Mouse (Mus musculus) forebrain, embryonic 14.5 days (tissue): ENCODE measurements around the gene Mast4. TPM values are rescaled to one million over a fixed set of nuclear protein-coding genes. Genes with fewer than 3 reads are reported as not detected.

Experiments used
- ATAC-seq: fragments of 200-750 bp; cut with Nextera tagmentation; 2 replicates; pipeline ENCODE4 v1.8.0; 2017; ENCODE audit warnings: mild to moderate bottlenecking, moderate library complexity
- DNase-seq: peaks from one replicate; pipeline ENCODE4 v3.0.0-alpha.2; 2015; ENCODE audit warnings: low spot score
- H3K27ac ChIP-seq: fragments of 300-500 bp; sonication (generic); 2 replicates; pipeline ENCODE4 v1.5.1; 2014; ENCODE audit warnings: low read depth, mild to moderate bottlenecking, control low read depth, low read length, moderate library complexity
- H3K27me3 ChIP-seq: fragments of 300-500 bp; sonication (generic); replicated peaks from 2 replicates; pipeline ENCODE4 v1.6.1; 2014; ENCODE audit warnings: low read length, control low read depth, mixed read lengths; ENCODE audit not compliant: control insufficient read depth, insufficient read depth
- H3K36me3 ChIP-seq: fragments of 300-500 bp; sonication (generic); 2 replicates; pipeline ENCODE4 v1.6.1; 2014; ENCODE audit warnings: low read length, control low read depth; ENCODE audit not compliant: control insufficient read depth, insufficient read depth
- H3K4me1 ChIP-seq: fragments of 300-500 bp; sonication (generic); 2 replicates; pipeline ENCODE4 v1.6.1; 2014; ENCODE audit warnings: antibody characterized with exemption, low read length, control low read depth; ENCODE audit not compliant: control insufficient read depth, insufficient read depth
- H3K4me2 ChIP-seq: fragments of 300-500 bp; sonication (generic); 2 replicates; pipeline ENCODE4 v1.6.1; 2014; ENCODE audit warnings: mild to moderate bottlenecking, control low read depth, low read length
- H3K4me3 ChIP-seq: fragments of 300-500 bp; sonication (generic); 2 replicates; pipeline ENCODE4 v1.5.1; 2014; ENCODE audit warnings: low read depth, low read length, control low read depth
- H3K9ac ChIP-seq: fragments of 300-500 bp; sonication (generic); 2 replicates; pipeline ENCODE4 v1.6.1; 2014; ENCODE audit warnings: mild to moderate bottlenecking, low read length, control low read depth, moderate library complexity
- H3K9me3 ChIP-seq: fragments of 300-500 bp; sonication (generic); replicated peaks from 2 replicates; pipeline ENCODE4 v1.6.1; 2016; ENCODE audit warnings: low read length, control low read depth, mixed read lengths; ENCODE audit not compliant: control insufficient read depth
- WGBS: fragments of 180-500 bp; shearing (Covaris S2); extraction: QIAGEN DNeasy Blood & Tissue Kit; methylation state at CpG from one replicate; pipeline ENCODE4 v1.1.7; 2014; 5-methylcytosine and 5-hydroxymethylcytosine counted together
- polyA plus RNA-seq: library from polyadenylated mRNA; unstranded; fragments of >200 nt; fragmentation: Nextera tagmentation; extraction: Ambion mirVana; gene quantifications from 2 replicates; pipeline ENCODE4 v1.2.1, GENCODE M21; 2014

Mast4 gene
- polyA plus RNA-seq, 1 experiment from 2014 or later = 11.7 TPM

DNA sequence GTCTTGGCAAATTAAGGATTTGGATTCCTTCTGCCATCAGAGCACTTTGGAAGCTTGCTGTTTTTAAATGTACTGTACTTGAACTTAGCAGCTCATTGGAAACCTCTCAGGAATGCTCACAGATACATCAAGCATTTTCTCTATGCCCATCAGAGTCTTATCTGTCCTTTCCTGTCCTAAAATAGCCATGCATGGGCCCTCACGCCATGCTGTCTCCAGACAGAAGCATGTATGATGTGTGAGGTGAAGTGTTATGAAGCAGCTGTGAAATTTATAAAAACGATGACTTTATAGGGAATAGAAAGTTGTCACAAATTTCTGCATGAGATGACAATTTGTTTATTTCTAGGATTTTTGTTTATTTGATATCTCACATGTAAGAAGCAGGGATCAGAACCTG, 378.8 kb downstream of the Mast4 start:
- H3K27ac ChIP-seq = no peak overlapping the region
- 93% methylated on average over 2 of the region's 2 CpGs for WGBS
- no peak overlapping the region for H3K9ac ChIP-seq
- no peak overlapping the region for H3K4me3 ChIP-seq
- no peaks in the 10 kb centered on the region for H3K27me3 ChIP-seq
- peaks cover 10% of the 10 kb centered on the region for H3K4me1 ChIP-seq
- H3K36me3 ChIP-seq = no peaks in the 10 kb centered on the region
- no peak for ATAC-seq
- no peak overlapping the region for H3K4me2 ChIP-seq
- DNase-seq = no peak
- H3K9me3 ChIP-seq = no peaks in the 10 kb centered on the region

DNA sequence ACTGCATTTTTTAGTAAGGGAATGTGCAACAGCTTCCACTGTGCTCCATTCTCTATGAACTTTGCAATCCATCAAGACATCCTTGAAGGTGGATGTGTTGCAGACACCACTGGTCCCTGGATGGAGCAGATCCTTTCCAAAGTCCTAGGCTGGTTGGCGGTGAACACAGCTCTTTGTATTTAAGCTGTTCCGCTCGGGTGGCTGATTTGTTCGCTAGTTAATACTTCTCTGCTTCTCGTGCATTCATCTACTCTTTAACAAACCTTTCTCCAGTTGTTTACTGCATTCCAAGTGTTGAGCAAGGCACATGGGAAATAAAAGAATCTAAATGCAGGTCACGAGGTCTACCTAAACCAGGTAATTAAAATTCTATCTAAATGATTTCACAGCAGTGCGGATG, 384.5 kb downstream of the Mast4 start:
- Histone ChIP-seq H3K27me3 (no peaks in the 10 kb centered on the region), H3K27ac (no peak overlapping the region), H3K9ac (no peak overlapping the region), H3K4me1 (0 out of 2 replicates have a peak, but pooled peaks cover 7% of the 10 kb centered on the region), H3K4me2 (0 out of 2 replicates have a peak overlapping the region, but pooled peaks have one; percentile 7), H3K36me3 (no peaks in the 10 kb centered on the region), H3K9me3 (no peaks in the 10 kb centered on the region), H3K4me3 (no peak overlapping the region)
- no peak for DNase-seq
- 16% methylated on average over 7 of the region's 7 CpGs for WGBS
- ATAC-seq = no peak

DNA sequence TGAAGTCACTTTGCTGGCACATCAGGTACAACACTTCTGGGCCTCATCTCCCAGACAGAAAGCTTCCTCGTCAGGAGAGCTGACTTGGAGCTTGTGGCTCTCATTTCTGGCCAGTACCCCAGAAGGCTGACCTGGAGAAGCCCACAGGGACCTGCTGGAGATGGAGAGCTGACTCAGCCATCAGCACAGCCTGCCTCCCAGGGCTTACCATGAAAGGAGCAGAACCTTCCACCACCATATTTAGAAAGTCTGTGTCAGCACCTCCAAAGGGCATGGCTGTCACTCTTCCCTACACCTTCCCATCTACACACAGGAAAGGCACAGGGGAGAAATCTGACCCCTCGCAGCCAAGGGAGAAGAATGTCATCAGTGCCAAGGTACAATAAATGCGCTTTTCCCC, 385.3 kb downstream of the Mast4 start:
- Histone ChIP-seq H3K4me3 (no peak overlapping the region), H3K9me3 (no peaks in the 10 kb centered on the region), H3K4me2 (no peak overlapping the region), H3K27me3 (no peaks in the 10 kb centered on the region), H3K27ac (no peak overlapping the region), H3K36me3 (no peaks in the 10 kb centered on the region), H3K9ac (no peak overlapping the region), H3K4me1 (0 out of 2 replicates have a peak, but pooled peaks cover 7% of the 10 kb centered on the region)
- WGBS = 94% methylated on average over 3 of the region's 3 CpGs
- DNase-seq = no peak
- no peak for ATAC-seq

DNA sequence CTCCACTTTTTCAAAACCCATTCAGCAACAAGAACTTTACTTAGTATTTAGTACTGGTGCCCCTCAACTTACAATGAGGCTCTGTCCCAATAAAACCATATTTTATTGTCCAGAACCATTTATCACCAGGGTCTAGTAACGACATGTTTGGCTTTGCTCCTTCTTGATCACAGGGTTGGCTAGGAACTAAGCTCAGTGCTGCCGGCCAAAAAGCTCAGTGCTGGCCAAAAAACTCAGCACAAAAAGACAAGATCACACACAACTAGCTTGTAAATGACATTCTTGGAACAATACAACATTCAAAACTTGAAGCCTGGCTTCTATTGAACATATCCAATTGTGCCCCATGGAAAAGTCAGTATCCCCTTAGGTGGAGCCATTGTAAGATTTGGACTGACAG, 386.8 kb downstream of the Mast4 start:
- H3K4me3 ChIP-seq = no peak overlapping the region
- H3K36me3 ChIP-seq = no peaks in the 10 kb centered on the region
- no peak for DNase-seq
- no peak overlapping the region for H3K4me2 ChIP-seq
- 76% methylated on average over 2 of the region's 2 CpGs for WGBS
- H3K27ac ChIP-seq = no peak overlapping the region
- no peaks in the 10 kb centered on the region for H3K27me3 ChIP-seq
- H3K9ac ChIP-seq = no peak overlapping the region
- no peaks in the 10 kb centered on the region for H3K9me3 ChIP-seq
- no peak for ATAC-seq
- H3K4me1 ChIP-seq = 0 out of 2 replicates have a peak, but pooled peaks cover 7% of the 10 kb centered on the region

DNA sequence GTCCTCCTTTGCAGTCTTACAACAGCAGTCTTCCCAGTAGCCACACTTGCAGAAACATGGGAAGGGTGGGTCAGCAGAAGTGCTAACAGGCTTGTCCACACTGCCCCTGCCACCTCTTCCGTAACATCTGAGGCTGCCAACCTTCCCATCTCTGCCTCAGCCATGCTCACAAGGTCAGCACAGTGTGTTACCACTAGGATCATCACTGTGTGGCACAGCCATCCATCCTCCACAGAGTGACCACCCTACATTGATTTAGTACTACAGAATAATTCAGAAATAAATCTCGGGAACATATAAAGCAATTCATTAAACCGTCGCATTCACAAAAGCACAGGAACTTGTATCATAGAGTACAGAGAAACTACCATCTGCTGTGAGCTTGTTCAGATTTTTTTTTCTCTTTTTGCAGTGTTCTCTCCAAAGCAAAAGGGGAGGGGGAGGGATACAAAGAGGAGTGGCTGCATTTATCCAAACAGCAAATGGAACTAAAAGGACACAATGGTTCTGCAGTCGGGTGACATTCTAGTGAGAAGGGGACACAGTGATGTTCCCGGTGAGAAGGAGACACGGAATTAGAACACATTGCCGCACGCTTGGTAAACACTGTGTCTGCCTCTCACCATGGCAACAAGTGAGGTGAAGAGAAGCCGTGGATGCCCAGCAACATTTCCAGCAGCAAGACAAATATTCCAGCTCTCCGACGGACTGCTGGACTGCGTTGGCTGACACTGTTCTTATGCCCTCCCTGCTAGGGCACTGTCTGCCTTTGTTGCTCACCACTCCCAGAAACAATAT, 388.1 kb downstream of the Mast4 start:
- H3K27ac ChIP-seq = no peak overlapping the region
- H3K9me3 ChIP-seq = no peaks in the 10 kb centered on the region
- no peak overlapping the region for H3K4me2 ChIP-seq
- DNase-seq = peak; percentile 38
- no peaks in the 10 kb centered on the region for H3K27me3 ChIP-seq
- no peaks in the 10 kb centered on the region for H3K36me3 ChIP-seq
- ATAC-seq = peak; percentile 50; the same call in 1 of the 2 replicates
- no peak overlapping the region for H3K4me3 ChIP-seq
- WGBS = 58% methylated on average over 13 of the region's 13 CpGs
- H3K9ac ChIP-seq = no peak overlapping the region
- H3K4me1 ChIP-seq = 0 out of 2 replicates have a peak, but pooled peaks cover 7% of the 10 kb centered on the region

DNA sequence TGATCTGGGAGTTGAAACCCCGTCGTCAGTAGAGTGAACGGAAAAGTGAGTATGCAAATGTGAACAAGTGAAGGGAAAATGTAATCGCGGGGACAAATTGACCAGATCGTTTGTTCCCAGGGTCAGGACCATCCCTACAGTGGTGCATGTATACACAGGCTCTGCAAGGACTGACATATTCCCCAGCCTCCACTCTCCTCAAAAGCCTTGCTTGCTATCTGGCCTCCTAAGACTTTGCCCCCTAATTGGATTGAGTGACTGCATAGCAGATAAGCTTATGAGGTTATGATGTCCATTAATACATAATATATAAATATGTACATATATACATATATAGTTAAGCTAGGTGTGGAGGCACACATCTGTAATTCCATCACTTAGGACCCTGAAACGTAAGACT, 388.8 kb downstream of the Mast4 start:
- no peak for DNase-seq
- H3K36me3 ChIP-seq = no peaks in the 10 kb centered on the region
- H3K4me2 ChIP-seq = no peak overlapping the region
- ATAC-seq = no peak
- WGBS = 93% methylated on average over 7 of the region's 7 CpGs
- no peak overlapping the region for H3K27ac ChIP-seq
- 0 out of 2 replicates have a peak, but pooled peaks cover 7% of the 10 kb centered on the region for H3K4me1 ChIP-seq
- no peak overlapping the region for H3K9ac ChIP-seq
- no peaks in the 10 kb centered on the region for H3K9me3 ChIP-seq
- no peak overlapping the region for H3K4me3 ChIP-seq
- H3K27me3 ChIP-seq = no peaks in the 10 kb centered on the region

DNA sequence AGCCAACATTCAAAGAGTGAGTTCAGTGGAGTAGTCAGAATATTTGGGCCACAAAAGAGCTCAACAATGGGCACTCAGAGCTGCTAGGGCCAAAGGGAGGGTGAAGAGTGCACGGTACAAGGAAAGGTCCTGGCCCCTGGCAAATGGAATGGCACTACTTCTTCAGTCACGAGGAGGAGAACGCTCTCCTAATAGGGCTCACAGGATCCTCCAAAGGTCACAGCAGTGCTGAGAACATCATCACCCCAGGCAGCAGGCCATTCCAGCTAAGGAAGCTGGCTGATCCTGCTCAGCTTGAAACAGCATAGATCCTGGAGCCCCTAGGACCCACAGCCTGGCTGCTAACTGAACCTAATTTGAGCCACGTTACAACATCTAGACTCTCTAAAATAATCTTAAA, 389.8 kb downstream of the Mast4 start:
- ATAC-seq (no peak), DNase-seq (no peak)
- no peak overlapping the region for H3K9ac ChIP-seq
- no peak overlapping the region for H3K4me3 ChIP-seq
- no peaks in the 10 kb centered on the region for H3K27me3 ChIP-seq
- H3K4me1 ChIP-seq = no peaks in the 10 kb centered on the region
- 83% methylated on average over 4 of the region's 4 CpGs for WGBS
- no peaks in the 10 kb centered on the region for H3K36me3 ChIP-seq
- no peak overlapping the region for H3K27ac ChIP-seq
- H3K4me2 ChIP-seq = no peak overlapping the region
- H3K9me3 ChIP-seq = no peaks in the 10 kb centered on the region

DNA sequence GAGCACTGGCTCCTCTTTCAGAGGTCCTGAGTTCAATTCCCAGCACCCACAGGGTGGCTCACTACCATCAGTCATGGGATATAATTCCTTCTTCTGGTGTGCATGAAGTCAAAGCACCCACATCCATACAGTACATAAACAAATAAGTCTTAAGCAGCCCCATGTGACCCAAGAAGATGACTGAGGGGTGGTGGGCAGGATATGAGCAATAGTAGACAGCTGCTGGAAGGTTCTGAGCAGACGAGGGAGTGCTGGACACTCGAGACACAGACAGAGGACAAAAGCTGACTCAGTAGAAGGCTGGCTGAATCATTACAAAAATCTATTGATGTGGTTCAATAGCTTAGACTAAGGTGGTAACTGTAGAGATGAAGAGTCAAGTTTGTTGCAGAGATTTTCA, 391.7 kb downstream of the Mast4 start:
- ATAC-seq (no peak), DNase-seq (no peak)
- no peak overlapping the region for H3K4me2 ChIP-seq
- no peaks in the 10 kb centered on the region for H3K27me3 ChIP-seq
- no peaks in the 10 kb centered on the region for H3K36me3 ChIP-seq
- no peaks in the 10 kb centered on the region for H3K9me3 ChIP-seq
- H3K9ac ChIP-seq = no peak overlapping the region
- whole genome bisulfite sequencing = 82% methylated on average over 2 of the region's 2 CpGs
- H3K4me3 ChIP-seq = no peak overlapping the region
- H3K4me1 ChIP-seq = no peaks in the 10 kb centered on the region
- H3K27ac ChIP-seq = no peak overlapping the region

DNA sequence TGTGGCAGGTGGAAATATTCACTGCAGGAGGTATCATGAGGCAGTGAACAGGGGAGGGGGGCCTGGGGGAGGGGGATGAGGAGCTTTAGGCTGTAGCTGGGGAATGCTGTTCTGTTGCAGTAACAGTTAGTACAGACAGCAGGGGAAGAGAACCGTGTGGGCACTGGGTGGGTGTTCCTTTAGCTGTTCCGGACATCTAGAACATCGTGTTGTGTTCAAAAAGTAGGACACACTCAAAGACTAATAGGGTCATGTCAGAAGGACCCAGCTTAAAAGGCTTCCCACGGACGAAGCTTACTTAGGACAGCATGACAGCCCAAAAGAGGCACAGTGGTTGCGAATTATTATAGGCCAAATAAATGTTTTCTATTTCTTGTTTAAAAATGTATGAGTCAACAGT, 393.8 kb downstream of the Mast4 start:
- DNase-seq (no peak), ATAC-seq (no peak)
- H3K4me3 ChIP-seq = no peak overlapping the region
- H3K9me3 ChIP-seq = no peaks in the 10 kb centered on the region
- no peak overlapping the region for H3K4me2 ChIP-seq
- no peaks in the 10 kb centered on the region for H3K36me3 ChIP-seq
- 84% methylated on average over 6 of the region's 6 CpGs for WGBS
- H3K4me1 ChIP-seq = no peaks in the 10 kb centered on the region
- H3K27ac ChIP-seq = no peak overlapping the region
- H3K27me3 ChIP-seq = no peaks in the 10 kb centered on the region
- H3K9ac ChIP-seq = no peak overlapping the region
